Mouse (Mus musculus) left cerebral cortex, postnatal 10 days (tissue): ENCODE data around the gene Top1. TPM values are rescaled to one million over a fixed set of nuclear protein-coding genes. Genes with fewer than 3 reads are reported as not detected.

ENCODE experiments used
- DNase-seq, 2 experiments: peaks; one replicate each; pipeline ENCODE4 v3.0.0; 2021 to 2022; ENCODE audit warnings: low spot score in 2 of 2, mixed read lengths in 1 of 2; ENCODE audit errors: extremely low spot score in 1 of 2
- intact Hi-C: fragments of 180-260 bp; cut with DNase I; formaldehyde crosslinking; loops from one replicate; pipeline ENCODE4 v1.15.1; 2025
- total RNA-seq, 2 experiments: library from RNA; stranded (reverse); gene quantifications; 2 replicates each; pipeline ENCODE4 v1.2.3; 2021

Top1 gene
- total RNA-seq, 2 experiments from 2014 or later = 75.5 to 77.0 TPM

DNA sequence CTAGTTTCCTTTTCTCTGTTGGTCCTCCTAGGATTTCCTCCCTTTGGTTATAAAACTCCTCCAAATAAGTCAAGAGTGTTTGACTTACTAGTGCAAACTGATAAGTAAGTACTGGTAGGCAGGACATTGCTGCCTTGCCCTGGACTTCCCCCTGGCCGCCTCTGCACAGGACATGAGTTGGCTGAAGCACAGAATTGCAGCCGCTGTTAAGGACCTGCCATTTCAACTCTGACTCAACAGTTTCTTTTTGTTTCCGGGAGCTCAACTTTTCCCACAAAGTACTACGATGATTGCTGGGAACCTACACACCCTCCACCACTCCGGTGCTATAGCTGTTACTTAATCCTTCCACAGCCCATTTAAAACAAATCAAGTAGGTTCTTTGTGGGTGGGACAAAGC is 54.6 kb downstream of the Top1 start:
- DNase-seq = peak in 1 of 2 experiments; percentile 38
- intact Hi-C loops = no loop called here

DNA sequence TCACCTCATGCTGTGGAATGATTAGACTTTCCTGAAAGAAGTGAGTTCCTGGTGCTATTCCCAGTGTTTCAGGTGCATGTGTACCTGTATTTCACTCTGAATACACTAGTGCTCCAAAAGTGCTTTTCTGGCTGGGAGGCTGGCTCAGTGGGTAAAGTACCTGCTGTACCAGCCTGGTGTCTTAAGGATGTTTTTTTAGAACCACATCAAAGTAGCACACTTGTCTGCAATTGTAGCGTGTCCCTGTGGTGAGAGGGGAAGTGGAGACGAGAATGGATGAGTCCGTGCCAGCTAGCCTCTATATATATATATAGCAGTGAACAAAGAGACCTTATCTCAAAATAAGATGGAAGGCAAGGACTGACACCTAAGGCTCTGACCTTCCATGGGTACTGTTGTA is 55.9 kb downstream of the Top1 start:
- intact Hi-C loops = no loop called here
- DNase-seq = no peak

DNA sequence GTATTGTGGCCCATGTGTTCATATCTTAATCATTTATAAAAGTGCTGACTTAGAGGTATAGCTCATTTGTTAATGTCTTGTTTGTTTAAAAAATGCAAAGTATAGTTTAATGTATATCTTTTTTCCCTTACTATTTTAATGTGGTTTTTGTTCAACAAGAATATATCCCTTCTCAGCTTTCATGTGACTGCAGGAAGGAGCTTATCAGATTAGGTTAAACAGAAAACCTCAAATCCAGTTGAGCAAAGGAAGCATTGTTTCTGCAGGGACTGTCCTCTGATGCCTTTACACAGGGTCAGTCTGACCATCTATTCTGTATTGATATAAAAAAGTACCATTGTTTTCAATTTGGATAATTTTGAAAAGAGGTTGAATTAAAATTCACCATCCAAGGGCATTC is 57.1 kb downstream of the Top1 start:
- intact Hi-C loops = no loop called here
- DNase-seq = no peak

DNA sequence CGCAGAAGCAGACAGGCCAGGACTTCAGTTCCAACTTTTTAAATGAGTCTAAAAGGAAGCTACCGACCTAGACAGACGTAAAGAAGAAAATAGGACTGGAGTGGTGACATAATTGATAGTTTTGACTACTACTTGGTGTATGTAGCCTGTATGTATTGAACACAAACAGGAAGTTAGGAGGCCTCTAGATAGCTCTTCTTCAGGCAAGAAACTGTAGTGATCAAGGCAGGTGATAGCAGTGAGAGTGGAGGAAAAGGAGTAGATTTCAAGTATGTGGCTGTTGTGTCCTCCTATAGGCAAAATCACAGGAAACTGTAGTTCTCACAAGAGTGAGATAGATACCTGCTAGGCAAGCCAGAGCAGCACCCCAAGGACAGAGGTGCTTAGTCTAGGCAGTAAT is 62.0 kb downstream of the Top1 start:
- intact Hi-C loops = no loop called here
- no peak for DNase-seq

DNA sequence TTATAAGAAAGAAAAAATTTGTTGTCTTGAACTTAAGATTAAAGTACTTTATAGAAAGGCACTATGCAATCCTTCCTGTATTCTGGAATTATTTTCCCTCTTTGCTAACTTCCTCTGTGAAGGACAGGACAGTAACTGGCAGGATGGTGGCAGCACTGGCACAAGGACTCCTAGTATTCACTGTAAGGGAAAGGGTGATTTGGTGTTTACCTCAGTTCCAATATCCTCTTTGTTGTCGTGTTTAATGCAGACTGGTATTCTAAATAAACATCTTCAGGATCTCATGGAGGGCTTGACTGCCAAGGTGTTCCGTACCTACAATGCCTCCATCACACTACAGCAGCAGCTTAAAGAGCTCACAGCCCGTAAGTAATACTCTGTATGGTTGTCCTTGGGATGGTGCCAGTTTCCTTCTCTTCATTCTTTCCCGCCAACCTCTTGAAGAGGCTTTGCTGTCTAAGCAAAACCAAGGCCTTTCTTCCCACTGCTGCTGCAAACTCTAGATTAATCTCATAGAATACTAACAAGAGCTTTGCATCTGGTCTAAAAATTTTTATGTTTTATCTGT is 69.9 kb downstream of the Top1 start:
- intact Hi-C loops = no loop called here
- no peak for DNase-seq

DNA sequence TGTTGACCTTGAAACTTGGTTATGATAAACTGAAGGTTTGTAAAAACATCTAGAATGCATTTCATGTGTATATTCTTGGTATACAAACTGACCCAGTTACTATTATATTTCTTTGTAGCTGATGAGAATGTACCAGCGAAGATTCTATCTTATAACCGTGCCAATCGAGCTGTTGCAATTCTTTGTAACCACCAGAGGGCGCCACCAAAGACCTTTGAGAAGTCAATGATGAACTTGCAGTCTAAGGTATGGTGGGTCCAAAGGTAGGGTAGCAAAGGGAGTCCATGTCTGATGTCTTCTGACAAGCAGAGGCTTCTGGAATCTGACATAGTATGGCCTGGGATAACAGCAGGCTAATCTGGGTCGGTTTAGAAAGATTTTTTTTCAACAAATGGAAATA is 71.6 kb downstream of the Top1 start:
- intact Hi-C loops = no loop called here
- no peak for DNase-seq

DNA sequence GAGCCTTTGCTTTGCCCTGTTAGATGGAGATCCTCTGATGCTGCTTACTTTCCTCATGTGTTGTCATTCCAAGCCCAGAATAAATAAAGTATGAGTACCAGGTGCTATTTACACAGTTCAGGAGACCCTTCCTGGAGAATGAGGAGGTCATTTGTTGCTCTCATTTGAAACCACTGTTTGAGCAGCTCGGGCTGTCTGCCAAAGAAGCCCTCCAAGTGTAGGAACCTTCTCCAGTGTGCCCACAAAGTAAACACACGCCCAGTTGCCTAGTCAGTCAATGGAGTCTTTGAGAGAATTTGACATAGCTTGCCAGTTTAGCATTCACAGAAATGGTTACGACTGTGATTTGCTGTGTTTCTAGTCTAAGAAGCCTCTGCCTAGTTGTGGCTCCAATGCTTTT is 73.1 kb downstream of the Top1 start:
- intact Hi-C loops = no loop called here
- DNase-seq = no peak

DNA sequence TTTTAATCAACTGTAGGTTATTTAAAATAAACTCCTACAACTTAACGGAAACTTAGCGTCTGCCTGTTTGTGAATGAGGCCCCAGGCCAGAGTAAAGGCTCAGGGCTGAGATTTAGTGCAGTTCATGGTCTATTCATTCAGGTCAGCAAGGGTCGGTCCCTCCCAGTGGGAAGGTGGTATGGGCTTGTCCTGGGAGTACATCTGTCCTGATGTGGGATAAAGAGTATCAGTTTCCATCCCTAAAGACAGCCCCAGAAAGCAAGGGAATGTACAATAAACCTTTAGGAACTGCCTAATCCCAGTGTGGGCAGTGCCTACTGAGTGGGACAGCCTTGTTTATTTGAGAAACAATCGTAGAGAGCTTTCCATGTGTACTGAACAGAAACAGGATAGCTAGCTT is 77.0 kb downstream of the Top1 start:
- no peak for DNase-seq
- intact Hi-C loops = no loop called here

DNA sequence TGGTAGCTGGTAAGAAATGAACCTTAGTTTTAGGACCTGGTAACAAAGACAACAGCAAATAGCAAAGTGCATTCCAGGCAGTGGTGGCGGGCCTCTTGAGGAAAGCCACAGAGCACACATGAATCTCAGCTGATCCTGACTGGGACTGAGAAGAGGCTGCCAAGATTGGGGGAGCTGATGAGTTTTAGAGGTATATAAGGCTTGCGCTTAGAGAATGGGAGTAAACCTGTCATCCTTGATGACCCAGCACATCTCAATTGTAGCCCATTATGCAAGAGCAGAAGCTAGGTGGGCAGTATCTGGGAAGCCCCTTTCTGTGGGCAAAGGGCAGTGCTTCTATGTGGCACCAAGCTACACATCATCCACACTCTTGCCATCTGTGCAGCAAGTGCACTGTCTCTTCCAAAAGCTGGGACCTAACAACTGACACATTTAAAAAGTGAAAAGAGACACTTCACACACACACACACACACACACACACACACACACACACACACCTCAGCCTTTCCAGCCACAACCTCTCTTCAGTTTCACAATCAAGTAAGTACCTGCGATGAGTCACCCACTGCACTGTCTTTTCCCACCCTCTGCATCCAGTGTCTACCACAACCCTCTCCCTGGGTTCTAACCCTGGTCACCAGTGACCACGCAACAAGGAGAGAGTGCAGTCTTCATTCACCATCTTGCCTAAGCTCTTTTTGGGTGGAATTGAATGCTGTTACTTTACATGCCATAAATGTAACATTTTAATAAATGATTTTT is 78.1 kb downstream of the Top1 start:
- no peak for DNase-seq
- intact Hi-C loops = no loop called here

DNA sequence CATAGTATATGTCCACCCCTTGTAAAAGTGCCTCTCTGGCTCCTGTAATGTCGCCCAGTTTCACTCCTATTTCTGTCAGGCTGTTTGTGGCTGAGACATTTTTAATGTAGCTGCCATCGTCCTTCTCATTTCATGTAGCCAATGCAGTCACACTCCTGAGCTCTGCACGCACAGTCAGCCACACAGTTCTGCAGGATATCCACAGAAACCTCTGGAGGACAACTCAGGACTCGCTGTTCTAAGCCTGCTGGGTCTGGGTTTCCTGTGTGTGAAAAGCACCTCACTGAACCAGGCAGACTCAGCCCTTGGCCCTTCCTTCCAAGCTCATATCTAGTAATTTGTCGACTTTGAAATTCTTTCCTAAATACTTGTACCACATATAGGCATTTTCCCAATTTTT is 78.8 kb downstream of the Top1 start:
- intact Hi-C loops = no loop called here
- no peak for DNase-seq

DNA sequence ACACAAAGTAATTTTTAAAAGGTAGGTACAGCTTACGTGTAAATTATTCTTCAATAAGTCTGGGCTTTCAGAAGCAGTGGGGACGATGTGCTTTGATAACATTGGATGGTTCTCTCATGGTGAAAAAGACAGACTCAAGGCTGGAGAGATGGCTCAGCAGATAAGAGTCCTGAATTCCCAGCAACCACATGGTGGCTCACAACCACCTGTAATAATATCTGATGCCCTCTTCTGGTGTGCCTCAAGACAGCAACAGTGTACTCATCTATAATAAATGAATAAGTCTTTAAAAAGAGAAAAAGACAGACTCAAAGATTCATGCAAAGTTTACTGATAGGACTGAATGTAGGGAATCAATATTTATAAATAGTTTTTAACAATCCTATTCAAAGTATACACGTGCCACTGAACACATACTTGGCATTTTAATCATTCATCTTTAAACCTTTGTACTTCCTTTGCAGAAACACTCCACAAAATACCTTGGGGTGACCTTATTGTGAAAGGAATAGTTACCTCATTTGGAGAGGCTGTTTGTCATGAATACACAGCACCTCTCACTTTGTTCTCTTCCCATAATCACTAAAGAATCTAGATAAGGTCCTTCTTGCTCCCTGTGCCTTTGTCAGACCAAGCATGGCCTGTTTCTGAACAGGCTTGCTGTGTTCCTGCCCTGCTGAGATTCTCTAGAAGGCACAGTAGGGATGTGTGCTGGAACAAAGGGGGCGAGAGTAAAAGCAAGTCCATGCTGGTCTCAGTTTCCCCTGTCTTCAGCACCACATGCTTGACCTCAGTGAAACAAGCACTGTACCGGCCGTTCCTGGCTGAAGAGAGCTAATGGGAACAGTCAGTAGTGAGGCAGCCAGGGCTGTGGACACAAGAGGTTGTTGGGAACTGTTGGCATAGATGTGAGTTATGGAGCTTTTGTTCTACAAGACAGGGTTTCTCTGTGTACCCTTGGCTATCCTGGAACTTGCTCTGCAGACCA is 80.5 kb downstream of the Top1 start:
- intact Hi-C loops = no loop called here
- no peak for DNase-seq

DNA sequence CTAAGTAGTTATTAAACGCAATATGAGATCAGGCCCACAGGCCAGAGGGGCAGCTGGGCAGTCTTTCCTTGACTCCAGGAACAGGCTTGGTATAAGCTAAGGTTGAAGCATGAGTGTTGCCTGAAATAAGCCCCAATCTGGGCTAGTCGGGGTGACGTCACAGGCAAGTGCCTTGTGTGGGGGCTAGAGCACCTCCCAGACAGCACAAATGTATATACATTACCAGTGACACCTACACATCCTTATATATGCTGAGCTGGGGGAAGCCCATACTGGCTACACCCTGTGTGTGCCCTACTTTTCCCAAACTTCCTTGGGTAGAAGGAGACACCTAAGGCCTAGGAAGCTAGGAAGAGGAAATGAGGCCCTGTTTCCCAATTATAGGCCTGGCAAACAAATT is 83.3 kb downstream of the Top1 start:
- intact Hi-C loops = no loop called here
- DNase-seq = no peak

DNA sequence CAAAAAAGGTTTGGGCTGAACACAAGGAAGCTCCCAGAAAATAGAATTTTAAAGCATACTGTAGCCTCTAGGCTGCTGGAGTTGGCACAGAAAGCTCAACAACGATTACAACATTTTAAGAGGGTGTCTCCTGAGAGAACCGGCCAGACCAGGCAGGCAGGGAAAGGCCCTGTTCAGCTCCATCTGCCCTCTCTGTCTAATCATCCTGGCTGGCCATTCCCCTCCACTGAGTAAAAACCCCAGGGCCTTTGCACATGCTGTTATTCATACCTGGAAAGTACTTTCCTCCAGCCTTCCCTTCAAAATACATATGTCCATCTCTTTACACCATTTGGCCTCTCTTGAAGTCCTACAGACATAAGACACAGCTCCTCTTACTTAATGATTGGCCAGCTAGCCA is 83.7 kb downstream of the Top1 start:
- intact Hi-C loops = no loop called here
- no peak for DNase-seq

DNA sequence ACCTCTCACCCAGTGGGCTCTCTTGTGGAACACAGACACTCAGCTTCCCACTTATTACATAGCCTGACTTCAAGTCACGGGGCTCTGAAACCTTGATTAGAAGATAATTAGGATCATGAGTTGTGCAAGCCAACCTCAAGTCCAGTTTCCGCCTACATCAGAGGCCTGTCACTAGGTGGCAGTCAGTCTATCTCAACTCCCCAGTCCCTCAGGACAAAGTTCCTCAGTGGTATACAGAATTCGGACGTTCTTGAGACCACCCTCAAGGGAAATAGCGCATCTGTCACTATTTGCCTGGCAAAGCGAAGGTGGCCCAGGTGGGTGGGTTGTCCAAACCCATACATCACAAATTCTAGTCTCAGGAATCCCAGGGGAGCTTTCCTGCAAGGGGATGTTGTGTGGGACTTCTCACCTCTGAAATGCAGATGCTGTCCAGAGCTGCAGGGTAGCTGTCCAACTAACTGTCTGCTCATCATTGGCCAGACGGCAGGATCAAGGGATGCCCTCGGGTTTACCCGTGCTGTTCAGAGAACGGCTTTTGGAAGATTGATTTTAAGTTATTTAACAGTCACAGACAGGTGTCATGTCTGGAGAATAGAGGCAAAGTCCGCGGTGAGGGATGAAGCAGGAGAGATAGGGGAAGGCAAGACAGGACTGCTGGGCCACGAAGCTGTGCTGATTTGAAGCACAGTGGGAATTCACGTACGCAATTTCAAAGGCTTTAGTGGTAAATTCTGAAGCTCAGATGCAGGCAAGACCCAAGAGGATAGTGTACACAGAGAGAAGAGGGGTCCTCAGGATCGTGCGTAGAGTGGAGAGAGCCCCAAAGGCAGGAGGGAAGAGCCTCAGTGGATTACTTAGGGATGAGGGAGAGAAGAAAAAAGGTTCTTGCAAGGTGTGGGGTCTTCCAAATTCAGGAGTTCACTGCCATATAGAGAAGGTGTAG is 84.4 kb downstream of the Top1 start:
- DNase-seq = no peak
- intact Hi-C loops = loop anchor here (5.0 kb wide), 1 partner anchor 142 kb away; the partner anchor contains the start of gene Zhx3

DNA sequence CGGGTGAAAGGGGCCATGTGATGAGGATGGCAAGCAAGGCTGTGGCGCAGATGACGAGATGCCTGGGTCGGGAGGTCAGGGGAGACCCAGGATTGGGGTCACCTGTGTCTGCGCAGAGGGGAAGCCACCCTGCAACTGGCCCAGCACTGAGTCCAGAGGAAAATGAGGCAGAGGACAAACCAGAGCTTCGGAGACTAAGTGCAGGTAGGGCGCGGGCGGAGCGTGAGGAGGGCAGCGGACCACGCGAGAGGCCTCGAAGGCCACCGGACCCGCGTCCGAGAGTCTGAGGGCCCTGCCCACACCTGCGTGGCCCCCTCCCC is 85.1 kb downstream of the Top1 start:
- intact Hi-C loops = loop anchor here (5.0 kb wide), 1 partner anchor 142 kb away; the partner anchor contains the start of gene Zhx3
- no peak for DNase-seq

DNA sequence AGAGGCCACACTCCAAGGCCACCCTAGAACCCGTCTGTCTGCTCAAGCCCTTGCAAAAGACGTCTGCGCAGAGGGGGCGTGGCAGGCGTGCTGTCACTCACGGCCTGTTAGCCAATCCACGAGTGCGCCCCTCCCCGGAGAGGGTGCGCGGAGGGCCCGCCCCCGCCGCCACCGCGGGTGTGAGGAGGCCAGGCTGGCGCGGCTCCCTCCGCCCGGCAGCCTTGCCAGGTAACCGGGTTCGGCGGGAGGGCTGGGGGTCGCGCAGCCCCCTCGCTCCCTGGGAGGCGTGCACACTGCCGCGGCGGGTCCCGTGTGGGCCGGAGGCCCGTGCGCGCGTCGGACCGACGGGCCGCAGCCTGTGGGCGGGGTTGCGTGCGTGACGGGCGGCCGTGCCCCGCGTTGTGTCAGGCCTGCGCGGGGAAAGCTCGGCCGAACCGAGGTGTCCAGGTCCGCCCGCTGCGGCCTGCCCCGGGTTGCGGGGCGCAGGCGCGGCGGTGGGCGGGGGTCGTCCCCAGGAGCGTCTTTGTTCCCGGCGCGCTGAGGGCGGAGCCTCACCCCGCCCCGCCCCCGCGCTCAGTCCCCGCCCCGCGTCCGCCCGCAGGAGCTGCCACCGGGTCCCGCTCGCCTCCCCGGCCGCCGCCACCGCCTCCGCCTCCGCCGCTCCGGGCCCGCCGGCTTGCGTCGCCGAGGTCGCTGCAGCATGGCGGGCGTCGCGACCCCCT is 85.6 kb downstream of the Top1 start, which contains the start of gene Plcg1:
Gene Plcg1, plus strand, starts transcription at position 184 of the 722 bp plus-strand sequence.
- intact Hi-C loops = loop anchor here (5.0 kb wide), 1 partner anchor 141 kb away; the partner anchor contains the start of gene Zhx3
- peak; percentile 93 to 98 for DNase-seq

DNA sequence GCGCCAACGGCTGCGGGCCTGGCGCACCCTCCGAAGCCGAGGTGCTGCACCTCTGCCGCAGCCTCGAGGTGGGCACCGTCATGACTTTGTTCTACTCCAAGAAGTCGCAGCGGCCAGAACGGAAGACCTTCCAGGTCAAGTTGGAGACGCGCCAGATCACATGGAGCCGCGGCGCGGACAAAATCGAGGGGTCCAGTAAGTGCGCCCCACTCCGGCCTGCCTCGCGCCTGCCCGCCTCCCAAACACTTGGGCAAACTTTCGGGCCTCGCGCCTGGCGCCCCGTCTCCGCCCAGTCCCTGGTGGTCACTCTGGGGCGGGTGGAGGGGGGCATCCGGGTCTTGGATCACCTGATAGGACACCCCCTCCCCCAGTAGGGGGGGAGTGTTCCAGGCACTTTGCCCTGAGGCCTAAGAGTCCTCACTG is 86.2 kb downstream of the Top1 start:
- peak; percentile 56 to 88 for DNase-seq
- intact Hi-C loops = loop anchor here (5.0 kb wide), 1 partner anchor 140 kb away; the partner anchor contains the start of gene Zhx3
